Mouse (Mus musculus) adrenal gland, adult (tissue): Measurements from ENCODE around the gene Ptprd.
"Not testable (repeated sequence)": the region's sequence is repeated elsewhere in the genome, so short reads cannot be mapped to it uniquely, and the experiment has no call there.

ENCODE experiments used
- DNase-seq, 2 experiments: peaks; one replicate each; pipeline ENCODE4 v3.0.0; 2022 to 2023; ENCODE audit warnings: low spot score in 1 of 2; ENCODE audit not compliant: inconsistent age in 2 of 2

Gene Ptprd

GRCm38 (mm10) chr4:76076051-76076450 is 2135.7 kb downstream of the Ptprd start:
- DNase-seq = no peak

GRCm38 (mm10) chr4:76073286-76073685 is 2138.5 kb downstream of the Ptprd start:
- DNase-seq = no peak

GRCm38 (mm10) chr4:76071720-76072119 is 2140.0 kb downstream of the Ptprd start:
- no peak for DNase-seq

GRCm38 (mm10) chr4:76056836-76057235 is 2154.9 kb downstream of the Ptprd start:
- DNase-seq = peak; percentile 23 to 73

- peak in 1 of 2 experiments; percentile 37 for DNase-seq
Measured at GRCm38 (mm10) chr4:76045650-76046049, 2166.1 kb downstream of the Ptprd start.

- DNase-seq = no peak
Measured at GRCm38 (mm10) chr4:76044802-76045201, 2167.0 kb downstream of the Ptprd start.

- not testable (repeated sequence) for DNase-seq
Measured at GRCm38 (mm10) chr4:76037178-76037577, 2174.6 kb downstream of the Ptprd start.

- DNase-seq = no peak
Measured at GRCm38 (mm10) chr4:76025571-76026325, 2186.0 kb downstream of the Ptprd start.

- peak; percentile 62 to 84 for DNase-seq
Measured at GRCm38 (mm10) chr4:76024502-76024821, 2187.3 kb downstream of the Ptprd start.

- DNase-seq = no peak
Measured at GRCm38 (mm10) chr4:76023756-76024501, 2187.8 kb downstream of the Ptprd start.

GRCm38 (mm10) chr4:76021670-76022069 is 2190.1 kb downstream of the Ptprd start:
- no peak for DNase-seq

GRCm38 (mm10) chr4:76015026-76015425 is 2196.7 kb downstream of the Ptprd start:
- peak in 1 of 2 experiments; percentile 36 for DNase-seq

GRCm38 (mm10) chr4:76014151-76014840 is 2197.5 kb downstream of the Ptprd start:
- DNase-seq = no peak

GRCm38 (mm10) chr4:76008580-76008979 is 2203.2 kb downstream of the Ptprd start:
- no peak for DNase-seq

GRCm38 (mm10) chr4:76007219-76007618 is 2204.5 kb downstream of the Ptprd start:
- no peak for DNase-seq

GRCm38 (mm10) chr4:76006717-76007116 is 2205.0 kb downstream of the Ptprd start:
- no peak for DNase-seq

- no peak for DNase-seq
Measured at GRCm38 (mm10) chr4:76004161-76004560, 2207.6 kb downstream of the Ptprd start.

GRCm38 (mm10) chr4:76000258-76000657 is 2211.5 kb downstream of the Ptprd start:
- no peak for DNase-seq

- DNase-seq = peak in 1 of 2 experiments; percentile 7
Measured at GRCm38 (mm10) chr4:75995841-75996240, 2215.9 kb downstream of the Ptprd start.

GRCm38 (mm10) chr4:75994576-75994975 is 2217.2 kb downstream of the Ptprd start:
- no peak for DNase-seq

GRCm38 (mm10) chr4:75993092-75993491 is 2218.7 kb downstream of the Ptprd start:
- DNase-seq = no peak
